Mouse (Mus musculus) gastrocnemius, postnatal 10 days (tissue): ENCODE results near the gene Xaf1. TPM values are rescaled to one million over a fixed set of nuclear protein-coding genes. Genes with fewer than 3 reads are reported as not detected.

Source experiments
- DNase-seq: peaks from one replicate; pipeline ENCODE4 v3.0.0; 2021; ENCODE audit warnings: mixed read lengths
- long read RNA-seq, 2 experiments: library from polyadenylated mRNA; stranded (forward); transcript quantifications; one replicate each; pipeline ENCODE4 v2.0.0; 2021
- total RNA-seq, 2 experiments: library from RNA; stranded (reverse); gene quantifications; 2 replicates each; pipeline ENCODE4 v1.2.3; 2021

Xaf1 gene
- total RNA-seq: 1 to 10 TPM; 9.3 to 9.8 TPM
- long read RNA-seq, experiment 1: 0 reads
- long read RNA-seq, experiment 2, partial matches to known transcripts: 0 of 6 reads
- long read RNA-seq, experiment 2, other reads (novel, unspliced or antisense): 2 of 6 reads

GRCm38 (mm10) chr11:72301334-72301733 lies at the start of gene Xaf1:
Gene Xaf1 (plus strand): TSS chr11:72301629.
- DNase-seq: peak; percentile 43

- no peak for DNase-seq
Measured at GRCm38 (mm10) chr11:72255629-72256028, 45.8 kb upstream of the Xaf1 start.

DNA sequence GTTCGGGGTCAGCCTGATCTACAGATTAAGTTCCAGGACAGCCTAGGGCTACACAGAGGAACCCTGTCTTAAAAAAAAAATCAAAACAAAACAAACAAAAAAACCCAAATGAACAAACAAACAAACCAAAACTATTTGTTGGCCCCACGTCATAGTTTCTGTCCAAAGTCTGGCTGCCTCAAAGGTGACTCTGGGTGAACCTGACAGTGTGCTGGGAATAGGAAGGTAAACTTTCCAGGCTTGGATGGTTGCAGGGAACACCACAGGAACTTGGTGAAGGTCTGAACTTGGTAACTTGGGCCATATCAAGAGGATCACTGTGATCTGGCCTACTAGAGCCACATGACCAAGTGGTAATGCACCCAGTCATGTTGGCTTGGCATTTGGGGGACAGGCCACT lies 45.0 kb upstream of the Xaf1 start:
- no peak for DNase-seq

DNA sequence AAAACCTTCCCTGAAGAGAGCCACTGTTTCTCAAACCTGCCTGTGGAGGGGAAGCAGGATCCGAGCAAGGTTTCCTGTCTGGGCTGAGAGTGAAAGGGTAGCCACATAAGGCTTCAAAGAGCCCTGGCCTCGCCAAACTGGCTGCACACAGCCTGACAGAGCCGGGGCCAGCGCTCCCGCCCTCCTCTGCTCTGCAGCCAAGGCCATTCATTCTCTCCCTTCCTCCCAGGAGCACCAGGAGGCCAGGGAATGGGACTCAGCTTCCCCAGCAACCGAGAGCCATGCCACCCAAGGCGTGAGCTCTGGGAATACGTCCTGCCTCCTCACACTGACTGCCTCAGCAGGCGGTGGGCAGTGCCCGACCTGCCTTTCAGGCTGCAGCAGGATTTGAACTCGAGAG lies 35.9 kb upstream of the Xaf1 start:
- peak; percentile 26 for DNase-seq

DNA sequence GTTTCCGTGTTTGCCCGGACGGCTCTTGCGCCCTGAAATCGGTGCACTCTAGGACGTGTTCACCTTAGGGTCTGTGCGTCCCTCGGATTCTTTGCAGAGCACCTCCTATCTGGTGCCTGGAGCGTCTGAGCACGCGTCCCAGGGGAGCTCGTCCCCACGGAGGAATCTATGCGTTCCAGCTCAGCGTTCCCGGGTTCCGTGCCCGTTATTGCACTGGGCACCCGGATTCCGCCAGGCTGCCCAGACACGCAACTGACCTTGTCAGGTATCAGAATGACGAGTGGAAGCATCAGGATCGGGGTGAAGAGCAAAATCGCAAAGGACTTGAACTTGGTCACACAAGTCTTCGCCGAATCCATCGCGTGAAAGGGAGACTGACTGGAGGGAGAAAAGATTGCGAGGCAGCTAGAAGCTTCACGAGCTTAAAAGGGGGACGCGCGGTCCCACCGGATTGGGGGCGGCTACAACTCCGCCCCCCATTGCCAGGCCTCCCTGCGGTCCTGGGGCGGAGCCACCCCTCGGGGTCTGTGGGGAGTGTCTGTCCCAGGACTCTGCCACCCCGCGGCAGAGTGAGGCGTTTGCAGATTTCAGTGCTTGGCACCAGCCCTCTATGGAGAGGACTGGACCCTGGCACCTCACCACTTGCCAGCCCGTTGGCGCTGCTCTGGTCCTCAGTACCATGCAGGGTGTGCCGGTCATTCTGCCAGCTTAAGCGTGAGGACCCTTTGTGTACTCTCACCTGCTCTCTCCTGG lies 35.0 kb upstream of the Xaf1 start:
- peak; percentile 48 for DNase-seq

DNA sequence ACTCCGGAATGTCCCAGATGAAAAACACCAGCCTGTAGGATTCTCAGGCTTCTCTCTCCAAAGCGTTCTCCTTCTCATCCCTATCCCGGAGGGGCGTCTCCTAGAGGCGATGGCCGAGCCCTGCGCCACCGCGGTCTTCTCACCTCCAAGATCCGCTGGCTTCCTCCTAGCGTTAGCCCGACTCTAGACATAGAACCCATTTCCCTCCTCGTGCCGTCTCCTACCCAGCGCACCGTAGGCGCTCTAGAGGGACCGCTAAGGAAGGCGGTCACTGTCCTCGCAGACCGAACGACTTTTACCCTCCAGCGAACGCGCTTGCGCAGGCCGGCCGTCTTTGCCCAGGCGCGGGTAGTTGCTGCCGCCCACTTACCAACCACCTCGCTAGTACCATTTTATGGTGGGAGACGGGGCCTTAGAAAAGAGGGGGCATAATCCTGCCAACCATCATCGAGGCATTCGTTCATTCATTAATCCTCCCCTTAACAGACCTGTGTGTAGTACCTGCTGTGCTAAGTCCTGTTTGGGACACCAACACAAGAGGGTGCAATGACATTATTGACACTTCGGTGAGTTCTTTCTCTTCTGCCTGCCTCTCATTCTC lies 34.4 kb upstream of the Xaf1 start, which contains the start of gene Slc13a5:
Gene Slc13a5 (minus strand): TSS at position 263 of the 601 bp plus-strand sequence.
- DNase-seq: peak; percentile 14

DNA sequence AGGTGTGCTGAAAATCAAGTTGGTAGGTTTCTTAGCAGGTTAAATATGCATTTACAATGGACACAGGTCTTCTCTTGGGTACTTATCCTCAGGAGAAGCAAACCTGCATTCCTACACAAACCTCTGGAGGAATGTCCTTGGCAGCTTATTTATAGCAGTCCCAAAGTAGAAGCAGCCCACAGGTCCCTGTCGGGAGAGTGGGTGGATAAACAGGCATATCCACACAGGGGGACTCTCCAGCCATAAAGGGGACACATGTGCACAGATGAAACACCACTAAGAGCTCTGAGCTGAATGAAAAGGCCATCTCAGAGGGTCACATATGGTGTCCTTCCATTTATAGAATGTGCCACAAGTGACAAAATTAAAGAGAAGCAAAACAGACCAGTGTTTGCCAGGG lies 29.7 kb upstream of the Xaf1 start:
- DNase-seq: no peak

- DNase-seq: no peak
Measured at GRCm38 (mm10) chr11:72273341-72273740, 28.1 kb upstream of the Xaf1 start.

DNA sequence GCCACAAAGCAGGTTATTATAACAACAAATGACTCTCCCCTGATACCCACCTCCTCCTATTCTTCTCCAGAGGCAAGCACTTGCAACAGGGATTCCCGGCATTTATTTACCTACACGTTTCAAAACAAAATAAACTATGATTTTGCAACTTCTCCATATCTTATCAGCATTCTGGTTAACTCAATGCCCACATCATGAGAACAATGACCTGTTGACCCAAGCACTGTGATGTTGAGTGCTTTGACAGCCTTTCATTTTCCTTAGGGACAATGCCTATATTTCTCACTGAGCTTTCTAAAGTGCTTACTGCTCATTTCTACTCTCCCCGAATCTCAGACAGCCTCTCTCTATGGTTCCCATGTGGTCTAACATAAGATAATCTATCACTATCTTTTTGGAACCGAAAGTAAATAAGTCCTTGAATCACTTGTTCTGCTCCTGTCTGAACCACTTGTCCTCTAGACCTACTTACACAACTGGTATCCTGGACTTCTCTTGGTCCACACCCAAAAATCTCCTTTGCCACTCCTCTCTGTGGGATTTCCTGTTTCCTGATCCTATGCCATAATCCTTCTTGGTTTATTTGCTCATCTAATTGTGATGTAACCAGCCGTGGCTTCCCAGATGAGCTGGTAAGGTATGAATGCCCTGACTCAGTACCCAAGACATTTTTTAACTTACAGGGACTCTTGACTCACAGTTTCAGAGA lies 20.1 kb upstream of the Xaf1 start:
- no peak for DNase-seq

DNA sequence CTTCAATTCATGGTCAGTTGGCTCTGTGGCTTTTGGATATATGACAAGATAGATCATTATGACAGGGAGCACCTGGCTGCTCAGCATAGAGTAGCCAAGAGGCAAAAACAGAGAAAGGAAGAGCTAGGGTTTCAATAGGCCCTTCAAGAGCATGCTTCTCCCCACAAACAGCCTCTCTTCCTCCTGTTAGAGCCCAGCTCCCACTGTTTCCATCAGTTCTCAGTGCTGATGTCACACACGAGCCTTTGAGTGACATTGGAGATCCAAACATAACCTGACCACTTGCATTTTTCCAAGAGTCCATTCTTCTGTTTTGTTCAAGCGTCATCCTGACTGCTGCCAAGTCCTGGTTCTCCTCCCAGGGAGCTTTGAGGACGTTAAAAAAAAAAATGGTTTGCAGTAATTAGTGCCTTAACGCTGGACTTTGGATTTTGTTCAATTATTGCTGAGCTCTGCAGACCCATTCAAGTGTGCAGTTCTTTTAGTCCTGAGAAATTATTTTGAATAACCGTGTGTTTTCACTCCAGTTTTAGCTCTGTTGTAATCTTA lies 19.5 kb upstream of the Xaf1 start:
- no peak for DNase-seq

GRCm38 (mm10) chr11:72283486-72284224 lies 17.8 kb upstream of the Xaf1 start:
- no peak for DNase-seq

GRCm38 (mm10) chr11:72284532-72285182 lies 16.8 kb upstream of the Xaf1 start:
- no peak for DNase-seq

GRCm38 (mm10) chr11:72285971-72286480 lies 15.4 kb upstream of the Xaf1 start:
- DNase-seq: no peak

GRCm38 (mm10) chr11:72286651-72287050 lies 14.8 kb upstream of the Xaf1 start:
- DNase-seq: no peak

DNA sequence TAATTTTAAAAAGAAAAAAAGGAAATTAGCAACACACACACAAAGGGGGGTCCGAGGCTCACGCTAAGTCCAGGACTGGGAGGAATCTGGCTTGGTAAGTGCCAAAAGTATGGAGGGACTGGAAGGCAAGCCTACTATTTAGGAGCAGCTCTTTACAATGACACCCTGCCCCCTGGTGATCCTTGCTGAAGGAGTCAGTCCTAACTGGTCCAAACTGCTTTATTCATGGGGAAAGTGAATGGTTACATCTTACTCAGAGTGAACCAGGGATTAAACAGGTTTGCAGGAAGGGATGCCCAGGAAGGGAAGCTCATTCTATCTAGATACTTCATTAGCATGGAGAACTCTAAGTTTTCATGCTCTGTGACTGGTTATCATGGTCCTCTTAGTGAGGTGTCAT lies 14.3 kb upstream of the Xaf1 start:
- DNase-seq: no peak

DNA sequence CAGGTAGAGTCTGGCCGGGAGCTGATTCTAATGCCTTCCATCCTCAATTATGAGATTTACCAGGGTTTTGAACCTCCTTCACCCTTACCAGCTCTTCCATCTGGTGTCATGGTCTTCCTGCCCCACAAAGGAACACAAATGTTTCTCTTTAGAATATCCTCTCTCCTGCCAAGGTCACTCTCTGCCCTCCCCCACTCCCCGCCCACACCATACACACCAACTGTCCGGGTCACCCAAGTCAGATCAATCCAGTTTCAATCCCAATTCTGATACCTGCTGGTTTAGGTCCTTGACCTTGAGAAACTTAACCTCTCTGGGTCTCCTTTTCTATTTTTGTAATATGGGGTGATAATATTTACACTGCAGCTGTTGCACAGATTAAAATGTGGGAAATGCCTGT lies 13.9 kb upstream of the Xaf1 start:
- no peak for DNase-seq

- DNase-seq: no peak
Measured at GRCm38 (mm10) chr11:72293116-72293515, 8.3 kb upstream of the Xaf1 start.

DNA sequence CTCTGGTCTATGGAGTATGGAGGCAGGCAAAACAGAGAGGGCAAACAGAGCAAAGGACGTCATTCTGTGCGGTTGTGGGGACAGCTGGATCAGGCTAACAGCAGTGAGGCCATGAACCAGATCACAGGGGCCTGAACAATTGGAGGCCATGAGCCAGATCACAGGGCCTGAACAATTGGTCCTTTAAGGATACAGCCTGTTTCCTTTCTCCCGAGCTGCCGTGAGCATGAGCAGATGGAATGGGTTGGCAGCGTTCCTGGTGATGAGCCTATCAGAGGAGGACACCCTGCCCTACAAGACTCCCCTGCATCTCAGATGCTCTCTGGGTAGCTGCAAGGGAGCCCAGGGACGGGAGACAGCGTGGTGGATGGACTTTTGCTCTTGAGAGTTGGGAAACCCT lies 801 bp downstream of the Xaf1 start:
- DNase-seq: peak; percentile 61

DNA sequence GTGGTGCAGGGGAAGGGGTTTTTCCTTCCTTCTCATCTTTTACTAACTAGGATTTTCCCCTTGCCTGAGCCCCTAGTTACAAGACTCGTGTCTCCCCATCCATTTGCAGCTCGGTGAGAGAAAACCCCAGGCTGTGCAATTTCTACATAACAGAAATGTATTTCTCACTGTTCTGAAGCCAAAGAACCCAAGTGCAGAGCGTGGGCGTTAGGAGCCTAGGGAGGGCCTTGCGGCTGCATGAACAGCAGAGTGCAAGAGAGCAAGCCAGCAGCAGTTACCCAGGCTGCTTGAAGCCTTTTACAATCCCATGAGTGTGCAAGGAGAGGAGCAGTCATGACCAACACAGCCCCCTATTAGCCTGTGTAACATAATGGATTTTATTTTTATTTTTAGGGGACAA lies 6.0 kb downstream of the Xaf1 start:
- no peak for DNase-seq

- no peak for DNase-seq
Measured at GRCm38 (mm10) chr11:72308982-72309381, 7.6 kb downstream of the Xaf1 start.

- no peak for DNase-seq
Measured at GRCm38 (mm10) chr11:72310491-72310890, 9.1 kb downstream of the Xaf1 start.
